Mouse (Mus musculus) cerebellum, adult 2 months (tissue): ENCODE data around the gene Itih3. TPM values are rescaled to one million over a fixed set of nuclear protein-coding genes. Genes with fewer than 3 reads are reported as not detected.

ENCODE experiments used
- DNase-seq, 2 experiments: peaks; one replicate each; pipeline ENCODE4 v3.0.0; 2021
- H3K27ac ChIP-seq: fragments of 200-500 bp; 2 replicates; pipeline ENCODE4 v1.5.1; 2012; ENCODE audit warnings: low read length, control low read depth, inconsistent platforms; ENCODE audit not compliant: insufficient read depth
- H3K27me3 ChIP-seq: fragments of 200-500 bp; 2 replicates; pipeline ENCODE4 v1.6.1; 2012; ENCODE audit warnings: inconsistent platforms, mild to moderate bottlenecking, low read length, moderate library complexity; ENCODE audit not compliant: control insufficient read depth, insufficient read depth
- H3K4me1 ChIP-seq: fragments of 200-500 bp; 2 replicates; pipeline ENCODE4 v1.6.1; 2011; ENCODE audit warnings: low read length; ENCODE audit not compliant: control insufficient read depth, insufficient read depth
- H3K4me3 ChIP-seq: fragments of 200-500 bp; replicated peaks from 2 replicates; pipeline ENCODE3; 2011; ENCODE audit warnings: mild to moderate bottlenecking, low read depth, low read length, control low read depth; ENCODE audit not compliant: insufficient read depth
- CTCF ChIP-seq: fragments of 200-500 bp; IDR thresholded peaks from 2 replicates; pipeline ENCODE4 v1.5.1; 2011; ENCODE audit warnings: low read depth, mild to moderate bottlenecking, control low read depth, low read length, moderate library complexity, borderline replicate concordance; ENCODE audit not compliant: insufficient read depth
- POLR2A ChIP-seq: fragments of 200-500 bp; IDR thresholded peaks from 2 replicates; pipeline ENCODE4 v1.6.1; 2011; ENCODE audit warnings: low read length, control low read depth, borderline replicate concordance; ENCODE audit not compliant: insufficient read depth
- WGBS: fragments of 180-500 bp; shearing (Covaris S2); methylation state at CpG from one replicate; pipeline ENCODE4 v1.1.7; 2018; 5-methylcytosine and 5-hydroxymethylcytosine counted together
- polyA plus RNA-seq: library from polyadenylated mRNA; depleted of rRNA; stranded (reverse); fragments of >200 nt; gene quantifications from 2 replicates; pipeline ENCODE4 v1.2.3, GENCODE M21; 2012

The Itih3 gene
- polyA plus RNA-seq, 1 experiment, result 76.7 TPM

DNA sequence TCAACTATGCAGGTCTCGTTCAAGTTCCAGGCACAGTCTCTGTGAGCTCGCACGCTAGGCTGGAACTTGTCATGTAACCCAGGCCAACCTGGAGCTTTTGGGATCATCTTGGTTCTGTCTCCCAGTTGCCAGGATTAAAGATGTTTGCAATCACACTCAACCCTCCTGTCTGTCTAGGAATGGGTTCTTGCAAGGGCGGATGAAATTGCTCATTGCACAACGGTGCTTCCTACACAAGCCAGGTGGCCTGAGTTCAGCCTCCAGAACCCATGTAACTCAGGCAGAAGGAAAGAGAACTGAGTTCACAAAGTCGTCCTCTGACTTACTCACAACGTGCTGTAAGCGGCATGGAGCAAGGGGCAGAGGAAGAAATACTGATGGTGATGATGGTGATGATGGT is 12.4 kb downstream of the Itih3 start:
- Histone ChIP-seq H3K4me1 (no peaks in the 10 kb centered on the region), H3K27ac (no peak overlapping the region), H3K27me3 (no peaks in the 10 kb centered on the region), H3K4me3 (no peak overlapping the region)
- no peak for TF ChIP-seq CTCF
- WGBS, result 91% methylated on average over 8 of the region's 8 CpGs
- DNase-seq, result no peak

DNA sequence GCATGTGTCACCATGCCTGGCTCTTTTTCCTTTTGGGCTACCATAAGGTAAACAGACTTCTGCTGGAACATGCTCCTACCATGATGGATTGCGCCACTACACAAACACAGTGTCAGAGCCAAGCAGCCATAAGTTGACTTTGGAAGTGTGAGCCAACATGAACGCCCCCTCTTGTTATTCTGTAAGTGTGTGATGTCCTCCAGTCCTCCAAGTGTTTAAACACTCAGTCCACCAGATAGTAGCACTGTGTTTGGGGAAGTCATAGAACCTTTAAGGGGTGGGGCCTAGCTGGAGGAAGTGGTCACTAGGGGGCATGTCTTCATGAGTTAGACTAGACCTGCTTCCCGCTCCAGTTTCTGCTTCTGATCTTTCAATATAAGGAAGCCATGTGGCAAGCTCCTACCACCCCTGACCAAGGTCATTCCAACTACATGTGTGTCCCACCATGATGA is 15.7 kb downstream of the Itih3 start:
- DNase-seq, result no peak
- no peak for TF ChIP-seq CTCF
- no peak for TF ChIP-seq POLR2A
- Histone ChIP-seq H3K4me1 (no peaks in the 10 kb centered on the region), H3K27me3 (no peaks in the 10 kb centered on the region), H3K4me3 (no peak overlapping the region), H3K27ac (no peak overlapping the region)
- 82% methylated on average over 3 of the region's 3 CpGs for WGBS

DNA sequence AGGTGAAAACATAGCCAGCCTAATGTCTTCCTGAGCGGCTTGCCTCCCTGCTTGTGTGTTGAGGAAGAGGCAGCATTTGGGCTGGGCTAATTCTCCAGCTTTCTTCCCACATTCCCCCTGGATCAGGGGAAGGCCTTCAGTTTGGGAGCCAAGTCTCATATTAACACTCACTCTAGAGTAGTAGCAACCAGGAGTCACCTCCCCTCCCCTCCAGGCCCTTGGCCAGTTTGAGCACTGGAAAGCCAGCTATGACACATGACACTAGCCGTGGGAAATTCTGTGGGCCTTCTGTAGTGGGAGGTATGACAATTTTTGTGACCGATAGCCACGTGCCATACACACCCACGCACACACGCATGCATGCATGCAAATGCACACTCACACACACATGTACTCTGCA is 17.6 kb downstream of the Itih3 start:
- WGBS, result 81% methylated on average over 6 of the region's 6 CpGs

DNA sequence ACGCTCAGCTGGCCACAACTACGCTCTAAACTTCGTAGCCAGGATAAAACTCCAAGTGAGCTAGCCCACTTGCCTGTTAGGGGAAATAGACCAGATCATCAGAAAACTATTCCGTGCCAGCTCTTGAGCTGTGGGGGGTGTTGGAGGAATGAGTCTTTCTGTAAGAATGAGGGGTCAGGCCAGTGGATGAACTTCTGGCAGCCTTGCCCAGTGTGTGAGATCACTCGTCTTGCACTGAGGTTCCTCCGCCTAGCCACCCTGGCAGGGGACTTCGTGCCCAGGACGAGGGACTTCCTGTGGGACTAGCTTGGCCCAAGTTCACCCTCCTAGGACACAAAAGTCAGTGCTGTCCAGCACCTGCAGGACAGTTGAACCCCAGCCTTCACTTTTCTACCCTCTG is 19.3 kb downstream of the Itih3 start:
- Histone ChIP-seq H3K27me3 (no peaks in the 10 kb centered on the region), H3K4me3 (no peak overlapping the region), H3K4me1 (no peaks in the 10 kb centered on the region), H3K27ac (no peak overlapping the region)
- DNase-seq, result no peak
- no peak for TF ChIP-seq POLR2A
- no peak for TF ChIP-seq CTCF
- WGBS, result 52% methylated on average over 8 of the region's 8 CpGs

More for the DNA sequence above, 17.6 kb downstream of the Itih3 start:
- Histone ChIP-seq H3K4me3 (no peak overlapping the region), H3K27me3 (no peaks in the 10 kb centered on the region), H3K4me1 (no peaks in the 10 kb centered on the region), H3K27ac (no peak overlapping the region)
- TF ChIP-seq CTCF, result no peak
- TF ChIP-seq POLR2A, result no peak
- DNase-seq, result no peak

DNA sequence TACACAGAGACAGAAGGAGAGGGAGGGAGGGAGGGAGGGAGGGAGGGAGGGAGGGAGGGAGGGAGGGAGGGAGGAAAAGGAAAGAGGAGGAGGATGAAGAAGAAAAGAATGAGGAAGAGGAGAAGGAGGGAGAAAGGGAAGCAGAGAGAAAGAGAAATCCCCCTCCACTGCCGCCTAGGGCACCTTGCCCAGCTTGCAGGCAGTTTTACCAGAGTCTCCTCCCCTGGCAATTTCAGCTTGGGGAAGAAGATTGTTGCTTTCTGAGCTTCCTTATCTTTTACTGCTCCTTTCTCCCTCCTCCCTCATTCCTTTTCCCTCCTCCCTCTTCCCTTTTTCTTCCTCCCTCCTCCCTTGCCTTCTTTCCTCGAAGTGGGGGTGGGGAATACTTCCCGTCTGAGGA is 20.5 kb downstream of the Itih3 start:
- WGBS, result 64% methylated on average over 3 of the region's 3 CpGs
- Histone ChIP-seq H3K4me1 (no peaks in the 10 kb centered on the region), H3K27ac (no peak overlapping the region), H3K4me3 (no peak overlapping the region), H3K27me3 (no peaks in the 10 kb centered on the region)
- no peak for TF ChIP-seq CTCF
- no peak for TF ChIP-seq POLR2A
- no peak for DNase-seq

DNA sequence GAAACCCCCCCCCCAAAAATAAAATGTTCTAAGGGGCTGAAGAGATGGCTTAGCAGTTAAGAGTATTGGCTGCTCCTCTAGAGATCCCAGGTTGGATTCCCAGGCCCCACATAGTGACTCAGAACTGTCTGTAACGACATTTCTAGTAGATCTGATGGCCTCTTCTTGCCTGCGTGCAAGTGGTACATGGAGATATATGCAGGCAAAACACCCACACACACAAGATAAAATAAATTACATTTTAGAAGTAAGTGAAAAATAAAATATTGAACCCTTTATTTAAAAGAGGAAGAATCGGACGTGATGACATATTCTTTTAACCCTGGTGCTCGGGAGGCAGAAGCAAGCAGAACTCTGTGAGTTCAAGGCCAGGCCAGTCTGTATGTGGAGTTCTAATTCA is 20.9 kb downstream of the Itih3 start:
- H3K27ac ChIP-seq, result no peak overlapping the region
- no peak for TF ChIP-seq CTCF
- no peak for TF ChIP-seq POLR2A
- WGBS, result 92% methylated on average over 5 of the region's 5 CpGs

DNA sequence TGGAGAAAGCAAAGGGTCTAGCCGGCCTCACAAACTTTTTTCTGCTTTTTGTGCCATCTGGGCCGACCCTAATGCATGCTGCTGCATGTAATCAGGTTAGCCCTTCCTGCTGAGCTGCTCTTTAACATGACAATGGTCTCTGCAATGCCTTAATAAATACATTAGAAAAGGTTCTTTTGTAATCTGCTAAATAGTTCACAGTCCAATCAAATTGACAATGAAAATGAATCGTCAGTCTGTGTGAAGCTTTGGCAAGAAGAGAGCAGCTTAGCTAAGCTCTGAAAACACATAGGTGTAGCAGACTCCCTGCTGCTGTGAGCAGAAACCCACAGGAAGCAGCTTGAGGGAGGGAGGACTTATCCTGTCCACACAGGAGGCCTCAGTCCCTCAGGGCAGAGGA is 23.6 kb downstream of the Itih3 start:
- 22% methylated on average over 3 of the region's 3 CpGs for WGBS
- DNase-seq, result no peak
- Histone ChIP-seq H3K4me3 (no peak overlapping the region), H3K27me3 (no peaks in the 10 kb centered on the region), H3K27ac (no peak overlapping the region), H3K4me1 (no peaks in the 10 kb centered on the region)
- TF ChIP-seq POLR2A (no peak), CTCF (no peak)

More for the DNA sequence above, 20.9 kb downstream of the Itih3 start:
- no peaks in the 10 kb centered on the region for H3K27me3 ChIP-seq
- H3K4me3 ChIP-seq, result no peak overlapping the region
- H3K4me1 ChIP-seq, result no peaks in the 10 kb centered on the region
- DNase-seq, result no peak

DNA sequence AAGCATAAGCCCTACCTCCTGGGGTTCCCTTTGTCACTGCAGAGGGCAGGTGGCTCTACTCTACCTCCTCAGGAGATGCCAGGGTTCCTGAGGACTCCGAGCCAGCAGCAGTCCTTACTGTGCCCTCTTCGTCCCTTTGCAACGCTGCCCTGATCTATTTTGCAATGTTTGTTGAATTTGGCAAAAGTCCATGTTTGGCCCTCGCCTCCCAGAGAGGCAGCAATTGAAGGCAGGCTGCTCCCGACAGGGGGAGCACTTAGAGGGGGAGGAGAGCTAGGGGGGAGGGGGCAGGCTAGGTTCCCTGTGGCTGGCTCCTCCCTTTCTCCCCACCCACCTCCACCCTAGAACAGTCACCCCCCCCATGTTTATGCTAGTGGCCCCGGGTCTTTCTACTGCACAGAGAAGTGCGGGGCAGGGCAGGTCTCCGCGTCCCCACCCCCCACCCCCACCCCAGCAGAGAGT is 35.3 kb downstream of the Itih3 start:
- H3K4me1 ChIP-seq, result peaks cover 7% of the 10 kb centered on the region
- TF ChIP-seq POLR2A, result no peak
- TF ChIP-seq CTCF, result no peak
- no peak overlapping the region for H3K4me3 ChIP-seq
- H3K27ac ChIP-seq, result no peak overlapping the region
- H3K27me3 ChIP-seq, result no peaks in the 10 kb centered on the region
- WGBS, result 12% methylated on average over 9 of the region's 9 CpGs
- DNase-seq, result peak; percentile 46 to 50

DNA sequence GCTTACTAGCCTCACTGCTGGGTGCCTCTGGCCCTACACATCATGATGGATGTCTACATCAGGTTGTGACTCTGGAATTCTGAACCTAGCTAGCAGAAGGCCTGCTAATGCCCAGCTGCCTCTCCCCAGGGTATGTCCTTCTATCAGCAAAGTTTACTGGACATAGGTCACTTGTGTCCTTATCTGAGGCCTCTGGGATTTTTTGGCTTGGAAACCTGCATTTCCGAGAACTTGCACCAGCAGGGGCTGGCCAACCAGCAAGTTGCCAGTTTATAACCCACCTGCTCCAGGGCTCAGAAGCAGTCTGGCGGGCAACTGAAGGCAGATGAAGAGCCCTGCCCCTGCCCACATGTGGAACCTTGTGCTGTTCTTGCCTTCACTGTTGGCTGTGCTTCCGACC is 37.4 kb downstream of the Itih3 start, which contains the start of gene Itih4:
TSS of gene Itih4 (plus strand) at position 273 of the 400 bp plus-strand sequence.
- WGBS, result 74% methylated on average over 3 of the region's 3 CpGs
- H3K4me3 ChIP-seq, result no peak within 1 kb of the TSS
- peaks cover 17% of the 10 kb centered on the region for H3K4me1 ChIP-seq
- H3K27me3 ChIP-seq, result no peaks in the 10 kb centered on the region
- TF ChIP-seq CTCF (no peak), POLR2A (no peak)
- H3K27ac ChIP-seq, result no peak within 1 kb of the TSS
- DNase-seq, result no peak
